Mouse (Mus musculus) hindbrain, embryonic 10.5 days (tissue): ENCODE data around the gene Pdzk1. TPM values are rescaled to one million over a fixed set of nuclear protein-coding genes. Genes with fewer than 3 reads are reported as not detected.
A peak's percentile ranks its signal among the peaks of the same experiment; 100 is the strongest.

Experiments
- DNase-seq: peaks from one replicate; pipeline ENCODE4 v3.0.0-alpha.2; 2017; ENCODE audit warnings: low spot score
- H3K27ac ChIP-seq: fragments of 300-500 bp; sonication (generic); 2 replicates; pipeline ENCODE4 v1.5.1; 2016; ENCODE audit warnings: mild to moderate bottlenecking, moderate library complexity
- H3K27me3 ChIP-seq: fragments of 300-500 bp; sonication (generic); 2 replicates; pipeline ENCODE4 v1.6.1; 2016; ENCODE audit warnings: mild to moderate bottlenecking; ENCODE audit not compliant: poor library complexity, insufficient read depth, severe bottlenecking
- H3K36me3 ChIP-seq: fragments of 300-500 bp; sonication (generic); 2 replicates; pipeline ENCODE4 v1.6.1; 2016; ENCODE audit warnings: mild to moderate bottlenecking, moderate library complexity
- H3K4me1 ChIP-seq: fragments of 300-500 bp; sonication (generic); replicated peaks from 2 replicates; pipeline ENCODE4 v1.6.1; 2016; ENCODE audit warnings: mild to moderate bottlenecking
- H3K4me3 ChIP-seq: fragments of 300-500 bp; sonication (generic); 2 replicates; pipeline ENCODE4 v1.5.1; 2016; ENCODE audit warnings: mild to moderate bottlenecking, moderate library complexity
- H3K9me3 ChIP-seq: fragments of 300-500 bp; sonication (generic); 2 replicates; pipeline ENCODE4 v1.6.1; 2016; ENCODE audit warnings: mild to moderate bottlenecking, moderate library complexity
- WGBS: fragments of 180-500 bp; shearing (Covaris S2); methylation state at CpG from one replicate; pipeline ENCODE4 v1.1.7; 2016; 5-methylcytosine and 5-hydroxymethylcytosine counted together
- polyA plus RNA-seq: library from polyadenylated mRNA; unstranded; fragments of >200 nt; fragmentation: Nextera tagmentation; extraction: Ambion mirVana; gene quantifications from 2 replicates; pipeline ENCODE4 v1.2.1, GENCODE M21; 2016

The Pdzk1 gene
- polyA plus RNA-seq, result 0.25 and 0.29 TPM in 2 replicates

GRCm38 (mm10) chr3:96828984-96829383 lies at the start of gene Pdzk1, which contains the start of gene Cd160:
Pdzk1 (plus strand) TSS chr3:96829284.
Cd160 (minus strand) TSS chr3:96829351.
- WGBS, result 69% methylated on average over 1 of the region's 1 CpGs

GRCm38 (mm10) chr3:96782236-96782635 lies 46.8 kb upstream of the Pdzk1 start:
- Histone ChIP-seq H3K4me3 (no peak overlapping the region), H3K27ac (no peak overlapping the region), H3K27me3 (no peaks in the 10 kb centered on the region), H3K9me3 (no peaks in the 10 kb centered on the region), H3K4me1 (no peaks in the 10 kb centered on the region), H3K36me3 (peaks cover 44% of the 10 kb centered on the region)
- no peak for DNase-seq
- 80% methylated on average over 8 of the region's 8 CpGs for WGBS

More at GRCm38 (mm10) chr3:96828984-96829383, at the start of gene Pdzk1, which contains the start of gene Cd160:
- no peaks in the 10 kb centered on the region for H3K36me3 ChIP-seq
- H3K27me3 ChIP-seq, result 0 out of 2 replicates have a peak, but pooled peaks cover 3% of the 10 kb centered on the region
- no peak for DNase-seq
- no peak within 1 kb of the TSS for H3K4me3 ChIP-seq
- peaks cover 21% of the 10 kb centered on the region for H3K4me1 ChIP-seq
- no peaks in the 10 kb centered on the region for H3K9me3 ChIP-seq
- H3K27ac ChIP-seq, result no peak within 1 kb of the TSS; the same call in 1 of the 2 replicates

GRCm38 (mm10) chr3:96787784-96788183 lies 41.3 kb upstream of the Pdzk1 start:
- Histone ChIP-seq H3K27me3 (no peaks in the 10 kb centered on the region), H3K27ac (no peak overlapping the region), H3K36me3 (peaks cover 72% of the 10 kb centered on the region), H3K9me3 (no peaks in the 10 kb centered on the region), H3K4me1 (no peaks in the 10 kb centered on the region), H3K4me3 (no peak overlapping the region)
- no peak for DNase-seq
- 93% methylated on average over 1 of the region's 1 CpGs for WGBS

GRCm38 (mm10) chr3:96788506-96788905 lies 40.6 kb upstream of the Pdzk1 start:
- H3K36me3 ChIP-seq, result peaks cover 72% of the 10 kb centered on the region
- no peaks in the 10 kb centered on the region for H3K4me1 ChIP-seq
- no peak overlapping the region for H3K4me3 ChIP-seq
- no peak for DNase-seq
- H3K9me3 ChIP-seq, result no peaks in the 10 kb centered on the region
- no peaks in the 10 kb centered on the region for H3K27me3 ChIP-seq
- no peak overlapping the region for H3K27ac ChIP-seq
- WGBS, result 91% methylated on average over 8 of the region's 8 CpGs

GRCm38 (mm10) chr3:96800254-96800653 lies 28.8 kb upstream of the Pdzk1 start:
- Histone ChIP-seq H3K36me3 (peaks cover 8% of the 10 kb centered on the region), H3K27ac (no peak overlapping the region), H3K4me3 (no peak overlapping the region), H3K4me1 (no peaks in the 10 kb centered on the region), H3K9me3 (no peaks in the 10 kb centered on the region), H3K27me3 (no peaks in the 10 kb centered on the region)
- WGBS, result 86% methylated on average over 11 of the region's 11 CpGs
- no peak for DNase-seq

- H3K27ac ChIP-seq, result no peak overlapping the region
- H3K4me1 ChIP-seq, result no peaks in the 10 kb centered on the region
- H3K27me3 ChIP-seq, result no peaks in the 10 kb centered on the region
- H3K4me3 ChIP-seq, result no peak overlapping the region
- no peak for DNase-seq
- 77% methylated on average over 1 of the region's 1 CpGs for WGBS
- no peaks in the 10 kb centered on the region for H3K9me3 ChIP-seq
- no peaks in the 10 kb centered on the region for H3K36me3 ChIP-seq
These were observed 26.9 kb upstream of the Pdzk1 start for GRCm38 (mm10) chr3:96802214-96802613.

GRCm38 (mm10) chr3:96808136-96808535 lies 20.9 kb upstream of the Pdzk1 start:
- 0 out of 2 replicates have a peak, but pooled peaks cover 7% of the 10 kb centered on the region for H3K4me1 ChIP-seq
- no peaks in the 10 kb centered on the region for H3K27me3 ChIP-seq
- no peaks in the 10 kb centered on the region for H3K36me3 ChIP-seq
- H3K4me3 ChIP-seq, result no peak overlapping the region
- no peaks in the 10 kb centered on the region for H3K9me3 ChIP-seq
- DNase-seq, result no peak
- 80% methylated on average over 3 of the region's 3 CpGs for WGBS
- H3K27ac ChIP-seq, result no peak overlapping the region

- no peaks in the 10 kb centered on the region for H3K9me3 ChIP-seq
- WGBS, result 84% methylated on average over 3 of the region's 3 CpGs
- H3K4me1 ChIP-seq, result peaks cover 12% of the 10 kb centered on the region; the same call in 1 of the 2 replicates
- H3K27ac ChIP-seq, result 0 out of 2 replicates have a peak overlapping the region, but pooled peaks have one; percentile 12
- no peaks in the 10 kb centered on the region for H3K36me3 ChIP-seq
- no peak for DNase-seq
- no peak overlapping the region for H3K4me3 ChIP-seq
- H3K27me3 ChIP-seq, result no peaks in the 10 kb centered on the region
These were observed 20.4 kb upstream of the Pdzk1 start for GRCm38 (mm10) chr3:96808651-96809050.

GRCm38 (mm10) chr3:96811232-96811631 lies 17.9 kb upstream of the Pdzk1 start:
- Histone ChIP-seq H3K27me3 (no peaks in the 10 kb centered on the region), H3K4me3 (no peak overlapping the region), H3K36me3 (no peaks in the 10 kb centered on the region), H3K27ac (no peak overlapping the region), H3K4me1 (peaks cover 13% of the 10 kb centered on the region; the same call in 1 of the 2 replicates), H3K9me3 (no peaks in the 10 kb centered on the region)
- DNase-seq, result no peak
- 92% methylated on average over 3 of the region's 3 CpGs for WGBS

- Histone ChIP-seq H3K36me3 (no peaks in the 10 kb centered on the region), H3K4me1 (peaks cover 13% of the 10 kb centered on the region; the same call in 1 of the 2 replicates), H3K4me3 (no peak overlapping the region), H3K27ac (no peak overlapping the region), H3K9me3 (no peaks in the 10 kb centered on the region), H3K27me3 (no peaks in the 10 kb centered on the region)
- WGBS, result 46% methylated on average over 20 of the region's 20 CpGs
- DNase-seq, result peak; percentile 73
These were observed 16.5 kb upstream of the Pdzk1 start for GRCm38 (mm10) chr3:96812395-96813091.

- no peak overlapping the region for H3K4me3 ChIP-seq
- no peaks in the 10 kb centered on the region for H3K27me3 ChIP-seq
- no peak overlapping the region for H3K27ac ChIP-seq
- peaks cover 13% of the 10 kb centered on the region; the same call in 1 of the 2 replicates for H3K4me1 ChIP-seq
- H3K36me3 ChIP-seq, result no peaks in the 10 kb centered on the region
- DNase-seq, result peak; percentile 30
- H3K9me3 ChIP-seq, result 0 out of 2 replicates have a peak, but pooled peaks cover 3% of the 10 kb centered on the region
- 37% methylated on average over 9 of the region's 9 CpGs for WGBS
These were observed 16.0 kb upstream of the Pdzk1 start for GRCm38 (mm10) chr3:96813106-96813505.

- H3K27me3 ChIP-seq, result no peaks in the 10 kb centered on the region
- 0 out of 2 replicates have a peak, but pooled peaks cover 3% of the 10 kb centered on the region for H3K9me3 ChIP-seq
- peaks cover 11% of the 10 kb centered on the region; the same call in 1 of the 2 replicates for H3K4me1 ChIP-seq
- no peak overlapping the region for H3K4me3 ChIP-seq
- whole genome bisulfite sequencing, result 64% methylated on average over 7 of the region's 7 CpGs
- H3K36me3 ChIP-seq, result no peaks in the 10 kb centered on the region
- no peak for DNase-seq
- no peak overlapping the region for H3K27ac ChIP-seq
These were observed 15.4 kb upstream of the Pdzk1 start for GRCm38 (mm10) chr3:96813591-96814244.

GRCm38 (mm10) chr3:96814342-96814741 lies 14.7 kb upstream of the Pdzk1 start:
- H3K36me3 ChIP-seq, result no peaks in the 10 kb centered on the region
- H3K27ac ChIP-seq, result no peak overlapping the region
- H3K4me1 ChIP-seq, result peaks cover 10% of the 10 kb centered on the region; the same call in 1 of the 2 replicates
- no peak overlapping the region for H3K4me3 ChIP-seq
- WGBS, result 41% methylated on average over 6 of the region's 6 CpGs
- 0 out of 2 replicates have a peak, but pooled peaks cover 3% of the 10 kb centered on the region for H3K9me3 ChIP-seq
- no peaks in the 10 kb centered on the region for H3K27me3 ChIP-seq
- no peak for DNase-seq
